Mouse (Mus musculus): Measurements from ENCODE around the gene Lcn2.

GRCm38 (mm10) chr2:32344598-32345321, 43.3 kb downstream of the Lcn2 start:
- TF ChIP-seq CTCF (IDR thresholded peaks at IDR 0.05; ENCODE audit: low read depth, low read length) (no peak), POLR2A (IDR thresholded peaks at IDR 0.05; ENCODE audit: borderline replicate concordance, low read depth, low read length) (no peak)

Data from bone marrow macrophage, adult 2 months (primary cell).